Mouse (Mus musculus) olfactory bulb, adult 2 months (tissue): ENCODE measurements around the gene Ccdc150. TPM values are rescaled to one million over a fixed set of nuclear protein-coding genes. Genes with fewer than 3 reads are reported as not detected.

ENCODE experiments used
- H3K27ac ChIP-seq: fragments of 200-500 bp; 2 replicates; pipeline ENCODE4 v1.5.1; 2012; ENCODE audit warnings: low read depth, low read length; ENCODE audit not compliant: insufficient read depth
- H3K4me1 ChIP-seq: fragments of 200-500 bp; 2 replicates; pipeline ENCODE4 v1.6.1; 2012; ENCODE audit warnings: low read length; ENCODE audit not compliant: control insufficient read depth, insufficient read depth
- H3K4me3 ChIP-seq: fragments of 200-500 bp; 2 replicates; pipeline ENCODE4 v1.5.1; 2012; ENCODE audit warnings: mild to moderate bottlenecking, low read depth, low read length, moderate library complexity; ENCODE audit not compliant: insufficient read depth
- CTCF ChIP-seq: fragments of 200-500 bp; IDR thresholded peaks from 2 replicates; pipeline ENCODE4 v1.5.1; 2012; ENCODE audit warnings: low read depth, mild to moderate bottlenecking, low read length, moderate library complexity; ENCODE audit not compliant: insufficient read depth
- POLR2A ChIP-seq: fragments of 200-500 bp; IDR thresholded peaks from 2 replicates; pipeline ENCODE4 v1.6.1; 2012; ENCODE audit warnings: mild to moderate bottlenecking, low read depth, low read length, moderate library complexity; ENCODE audit not compliant: insufficient read depth
- WGBS: fragments of 180-500 bp; shearing (Covaris S2); methylation state at CpG from one replicate; pipeline ENCODE4 v1.1.7; 2018; 5-methylcytosine and 5-hydroxymethylcytosine counted together
- polyA plus RNA-seq: library from polyadenylated mRNA; stranded (reverse); fragments of >200 nt; gene quantifications from 2 replicates; pipeline ENCODE4 v1.2.4, GENCODE M21; 2012; ENCODE audit warnings: low replicate concordance; ENCODE audit not compliant: missing spikeins, insufficient read depth, insufficient read length

The Ccdc150 gene
- not detected in 2 replicates for polyA plus RNA-seq

GRCm38 (mm10) chr1:54250158-54250866 lies at the start of gene Ccdc150:
TSS of gene Ccdc150 (plus strand) at chr1:54250683.
- H3K27ac ChIP-seq = no peak within 1 kb of the TSS
- H3K4me1 ChIP-seq = peaks cover 3% of the 10 kb centered on the region; the same call in 1 of the 2 replicates
- no peak for TF ChIP-seq POLR2A
- no peak for TF ChIP-seq CTCF
- H3K4me3 ChIP-seq = peak within 1 kb of the TSS; percentile 52
- 11% methylated on average over 33 of the region's 33 CpGs for WGBS

- no peak overlapping the region for H3K27ac ChIP-seq
- no peaks in the 10 kb centered on the region for H3K4me1 ChIP-seq
- 96% methylated on average over 3 of the region's 3 CpGs for WGBS
- no peak overlapping the region for H3K4me3 ChIP-seq
- TF ChIP-seq CTCF = no peak
- TF ChIP-seq POLR2A = no peak
These were observed 30.2 kb upstream of the Ccdc150 start for GRCm38 (mm10) chr1:54220273-54220672.

GRCm38 (mm10) chr1:54242722-54243121 lies 7.8 kb upstream of the Ccdc150 start:
- no peak for TF ChIP-seq CTCF
- no peak for TF ChIP-seq POLR2A
- 87% methylated on average over 4 of the region's 4 CpGs for WGBS
- no peaks in the 10 kb centered on the region for H3K4me1 ChIP-seq
- H3K27ac ChIP-seq = no peak overlapping the region
- no peak overlapping the region for H3K4me3 ChIP-seq

GRCm38 (mm10) chr1:54275552-54275951 lies 25.1 kb downstream of the Ccdc150 start:
- H3K27ac ChIP-seq = no peak overlapping the region
- no peaks in the 10 kb centered on the region for H3K4me1 ChIP-seq
- H3K4me3 ChIP-seq = no peak overlapping the region
- TF ChIP-seq POLR2A (no peak), CTCF (no peak)
- WGBS = 62% methylated on average over 3 of the region's 3 CpGs

- Histone ChIP-seq H3K4me3 (no peak overlapping the region), H3K4me1 (no peaks in the 10 kb centered on the region), H3K27ac (no peak overlapping the region)
- 80% methylated on average over 1 of the region's 1 CpGs for WGBS
- TF ChIP-seq POLR2A = no peak
- TF ChIP-seq CTCF = no peak
These were observed 29.1 kb downstream of the Ccdc150 start for GRCm38 (mm10) chr1:54279628-54280027.

GRCm38 (mm10) chr1:54280651-54281050 lies 30.2 kb downstream of the Ccdc150 start:
- TF ChIP-seq CTCF (no peak), POLR2A (no peak)
- Histone ChIP-seq H3K4me3 (no peak overlapping the region), H3K4me1 (no peaks in the 10 kb centered on the region), H3K27ac (no peak overlapping the region)
- WGBS = 80% methylated on average over 3 of the region's 3 CpGs

- Histone ChIP-seq H3K4me1 (no peaks in the 10 kb centered on the region), H3K27ac (no peak overlapping the region), H3K4me3 (no peak overlapping the region)
- 63% methylated on average over 2 of the region's 2 CpGs for WGBS
- no peak for TF ChIP-seq POLR2A
- no peak for TF ChIP-seq CTCF
These were observed 55.9 kb downstream of the Ccdc150 start for GRCm38 (mm10) chr1:54306404-54306803.

GRCm38 (mm10) chr1:54326647-54327046 lies 76.2 kb downstream of the Ccdc150 start:
- 96% methylated on average over 2 of the region's 2 CpGs for WGBS
- TF ChIP-seq POLR2A = no peak
- TF ChIP-seq CTCF = no peak
- Histone ChIP-seq H3K27ac (no peak overlapping the region), H3K4me1 (no peaks in the 10 kb centered on the region), H3K4me3 (no peak overlapping the region)

GRCm38 (mm10) chr1:54327876-54328545 lies 77.5 kb downstream of the Ccdc150 start:
- WGBS = 93% methylated on average over 6 of the region's 6 CpGs
- Histone ChIP-seq H3K4me1 (no peaks in the 10 kb centered on the region), H3K27ac (no peak overlapping the region), H3K4me3 (no peak overlapping the region)
- TF ChIP-seq CTCF (no peak), POLR2A (no peak)
